Mouse (Mus musculus): ENCODE data around the gene Mark1. TPM values are rescaled to one million over a fixed set of nuclear protein-coding genes. Genes with fewer than 3 reads are reported as not detected.
A peak's percentile ranks its signal among the peaks of the same experiment; 100 is the strongest.

The Mark1 gene
- polyA plus RNA-seq, 1 experiment, result 51.7 TPM

GRCm38 (mm10) chr1:184860276-184860675, 139.1 kb downstream of the Mark1 start:
- DNase-seq (ENCODE audit: extremely low spot score in 1 of 2, low spot score in 1 of 2), result no peak

- no peak for DNase-seq (ENCODE audit: extremely low spot score in 1 of 2, low spot score in 1 of 2)
Observed at GRCm38 (mm10) chr1:184858253-184858652, 141.1 kb downstream of the Mark1 start.

GRCm38 (mm10) chr1:184857216-184857615, 142.2 kb downstream of the Mark1 start:
- DNase-seq (ENCODE audit: extremely low spot score in 1 of 2, low spot score in 1 of 2), result peak; percentile 49 to 60

- no peak for DNase-seq (ENCODE audit: extremely low spot score in 1 of 2, low spot score in 1 of 2)
Observed at GRCm38 (mm10) chr1:184853922-184854321, 145.4 kb downstream of the Mark1 start.

GRCm38 (mm10) chr1:184853339-184853738, 146.0 kb downstream of the Mark1 start:
- peak in 1 of 2 experiments; percentile 76 for DNase-seq (ENCODE audit: extremely low spot score in 1 of 2, low spot score in 1 of 2)

- peak; percentile 79 to 89 for DNase-seq (ENCODE audit: extremely low spot score in 1 of 2, low spot score in 1 of 2)
Observed at GRCm38 (mm10) chr1:184851741-184852618, 147.4 kb downstream of the Mark1 start.

- no peak for DNase-seq (ENCODE audit: extremely low spot score in 1 of 2, low spot score in 1 of 2)
Observed at GRCm38 (mm10) chr1:184851166-184851565, 148.2 kb downstream of the Mark1 start.

- no peak for DNase-seq (ENCODE audit: extremely low spot score in 1 of 2, low spot score in 1 of 2)
Observed at GRCm38 (mm10) chr1:184846973-184847372, 152.4 kb downstream of the Mark1 start.

Other genes starting within 250 kb of the Mark1 start
- 0.08 and 0.14 TPM in 2 replicates for gene Marc1, start 188.3 kb downstream of the Mark1 start, polyA plus RNA-seq (2012; rRNA removed)
- 85.6 and 95.2 TPM in 2 replicates for gene Marc2, start 153.1 kb downstream of the Mark1 start, polyA plus RNA-seq (2012; rRNA removed)
- 34.0 and 34.3 TPM in 2 replicates for gene C130074G19Rik, start 116.4 kb downstream of the Mark1 start, polyA plus RNA-seq (2012; rRNA removed)
- gene Rab3gap2, start 204.5 kb upstream of the Mark1 start, polyA plus RNA-seq (2012; rRNA removed), result 51.2 and 53.8 TPM in 2 replicates

Data from frontal cortex, adult 2 months (tissue).